Mouse (Mus musculus) limb, embryonic 11.5 days (tissue): Measurements from ENCODE around the gene Sema3f. TPM values are rescaled to one million over a fixed set of nuclear protein-coding genes. Genes with fewer than 3 reads are reported as not detected.
A peak's percentile ranks its signal among the peaks of the same experiment; 100 is the strongest.

Experiments used
- ATAC-seq: fragments of 200-750 bp; cut with Nextera tagmentation; 2 replicates; pipeline ENCODE4 v1.8.0; 2017; ENCODE audit warnings: low read depth; ENCODE audit not compliant: insufficient number of reproducible peaks, low FRiP score, low TSS enrichment
- DNase-seq: peaks from one replicate; pipeline ENCODE4 v3.0.0-alpha.2; 2015; ENCODE audit warnings: low spot score
- H3K27ac ChIP-seq: fragments of 300-500 bp; sonication (generic); replicated peaks from 2 replicates; pipeline ENCODE4 v1.5.1; 2014; ENCODE audit warnings: low read depth, mild to moderate bottlenecking, low read length
- H3K27me3 ChIP-seq: fragments of 300-500 bp; sonication (generic); 2 replicates; pipeline ENCODE4 v1.6.1; 2014; ENCODE audit warnings: mild to moderate bottlenecking, low read length, mixed read lengths; ENCODE audit not compliant: control insufficient read depth, insufficient read depth
- H3K36me3 ChIP-seq: fragments of 300-500 bp; sonication (generic); 2 replicates; pipeline ENCODE4 v1.6.1; 2014; ENCODE audit warnings: mild to moderate bottlenecking, low read length, moderate library complexity, mixed read lengths; ENCODE audit not compliant: control insufficient read depth, insufficient read depth
- H3K4me1 ChIP-seq: fragments of 300-500 bp; sonication (generic); 2 replicates; pipeline ENCODE4 v1.6.1; 2014; ENCODE audit warnings: low read length, mixed read lengths; ENCODE audit not compliant: control insufficient read depth, insufficient read depth
- H3K4me2 ChIP-seq: fragments of 300-500 bp; sonication (generic); 2 replicates; pipeline ENCODE4 v1.6.1; 2014; ENCODE audit warnings: low read depth, mild to moderate bottlenecking, moderate library complexity; ENCODE audit not compliant: severe bottlenecking
- H3K4me3 ChIP-seq: fragments of 300-500 bp; sonication (generic); 2 replicates; pipeline ENCODE4 v1.5.1; 2014; ENCODE audit warnings: low read depth, low read length
- H3K9ac ChIP-seq: fragments of 300-500 bp; sonication (generic); 2 replicates; pipeline ENCODE4 v1.6.1; 2014; ENCODE audit warnings: mild to moderate bottlenecking, low read length
- H3K9me3 ChIP-seq: fragments of 300-500 bp; sonication (generic); 2 replicates; pipeline ENCODE4 v1.6.1; 2016; ENCODE audit warnings: low read length; ENCODE audit not compliant: control insufficient read depth
- WGBS: fragments of 180-500 bp; shearing (Covaris S2); extraction: QIAGEN DNeasy Blood & Tissue Kit; methylation state at CpG from one replicate; pipeline ENCODE4 v1.1.7; 2014; 5-methylcytosine and 5-hydroxymethylcytosine counted together
- polyA plus RNA-seq: library from polyadenylated mRNA; unstranded; fragments of >200 nt; fragmentation: Nextera tagmentation; extraction: Ambion mirVana; gene quantifications from 2 replicates; pipeline ENCODE4 v1.2.1, GENCODE M21; 2014

The Sema3f gene
- polyA plus RNA-seq, 1 experiment from 2014 or later = 27.4 TPM

DNA sequence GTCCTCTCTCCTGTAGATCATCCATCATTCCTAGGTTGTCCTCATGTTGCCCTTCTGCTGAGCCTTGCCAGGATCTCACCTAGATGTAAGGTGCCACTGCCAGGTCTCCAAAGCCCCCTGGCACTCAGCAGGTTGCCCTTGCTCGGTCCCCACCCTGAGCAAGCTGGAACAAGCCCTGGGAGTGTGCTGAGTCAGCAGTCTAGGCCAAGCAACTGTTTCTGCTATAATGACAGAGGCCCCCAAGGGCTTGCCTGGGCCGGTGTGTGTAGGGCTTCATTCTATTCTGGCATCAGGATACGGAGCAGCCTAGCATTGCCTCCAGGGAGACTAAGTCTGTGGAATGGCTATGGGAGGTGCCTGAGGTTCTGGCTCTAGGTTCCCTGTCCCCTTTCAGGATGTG is 49.5 kb downstream of the Sema3f start:
- DNase-seq = no peak
- Histone ChIP-seq H3K9ac (no peak overlapping the region), H3K9me3 (no peaks in the 10 kb centered on the region), H3K27ac (no peak overlapping the region), H3K36me3 (no peaks in the 10 kb centered on the region), H3K4me2 (no peak overlapping the region), H3K27me3 (0 out of 2 replicates have a peak, but pooled peaks cover 2% of the 10 kb centered on the region), H3K4me3 (no peak overlapping the region), H3K4me1 (no peaks in the 10 kb centered on the region)
- 76% methylated on average over 3 of the region's 3 CpGs for WGBS
- no peak for ATAC-seq

DNA sequence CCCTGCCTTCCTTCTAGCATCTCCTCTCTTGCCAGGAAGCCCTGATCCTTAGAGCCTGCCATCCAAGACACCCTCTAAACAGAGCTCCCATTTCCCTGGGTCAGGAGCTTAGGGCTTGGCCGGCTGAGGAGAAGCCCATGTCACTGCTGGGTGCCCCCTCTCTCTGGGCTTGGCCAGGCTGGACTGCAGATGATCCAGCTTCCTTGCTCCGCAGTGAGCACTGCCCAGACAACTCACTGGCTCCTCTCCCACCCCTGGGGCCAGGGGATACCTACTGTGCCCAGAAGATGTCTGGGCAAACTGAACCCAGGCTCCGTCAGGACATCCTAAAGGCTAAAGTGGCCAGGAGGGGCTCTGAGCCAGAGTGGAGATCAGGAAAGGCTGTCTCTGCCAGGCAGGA is 50.3 kb downstream of the Sema3f start:
- no peak overlapping the region for H3K4me3 ChIP-seq
- H3K4me2 ChIP-seq = no peak overlapping the region
- no peak overlapping the region for H3K27ac ChIP-seq
- DNase-seq = no peak
- 94% methylated on average over 3 of the region's 3 CpGs for WGBS
- no peaks in the 10 kb centered on the region for H3K4me1 ChIP-seq
- no peak overlapping the region for H3K9ac ChIP-seq
- no peaks in the 10 kb centered on the region for H3K9me3 ChIP-seq
- no peak for ATAC-seq
- H3K36me3 ChIP-seq = no peaks in the 10 kb centered on the region
- no peaks in the 10 kb centered on the region for H3K27me3 ChIP-seq

DNA sequence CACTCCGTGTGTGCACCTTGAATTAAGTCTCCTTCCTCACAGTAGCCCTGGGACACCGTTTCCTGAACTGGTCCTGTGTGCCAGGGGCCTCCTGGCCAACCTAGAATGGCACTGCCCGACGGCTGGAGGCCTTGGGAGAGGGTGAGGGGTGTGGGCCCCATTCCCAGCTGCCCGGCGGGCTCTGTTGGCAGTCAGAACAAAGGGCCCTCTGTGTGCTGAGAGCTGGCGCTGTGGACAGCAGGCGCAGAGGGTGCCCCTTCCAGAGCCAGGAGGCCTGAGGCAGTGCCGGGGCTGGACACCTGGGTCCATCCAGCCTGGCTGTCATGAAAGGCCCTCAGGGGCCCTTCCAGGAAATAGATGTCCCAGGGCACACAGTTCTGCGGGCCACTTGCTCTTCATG is 50.7 kb downstream of the Sema3f start:
- ATAC-seq (no peak), DNase-seq (no peak)
- WGBS = 89% methylated on average over 10 of the region's 10 CpGs
- H3K36me3 ChIP-seq = no peaks in the 10 kb centered on the region
- H3K9ac ChIP-seq = no peak overlapping the region
- H3K27me3 ChIP-seq = no peaks in the 10 kb centered on the region
- H3K9me3 ChIP-seq = no peaks in the 10 kb centered on the region
- no peaks in the 10 kb centered on the region for H3K4me1 ChIP-seq
- no peak overlapping the region for H3K27ac ChIP-seq
- H3K4me2 ChIP-seq = no peak overlapping the region; the same call in 1 of the 2 replicates
- H3K4me3 ChIP-seq = no peak overlapping the region

DNA sequence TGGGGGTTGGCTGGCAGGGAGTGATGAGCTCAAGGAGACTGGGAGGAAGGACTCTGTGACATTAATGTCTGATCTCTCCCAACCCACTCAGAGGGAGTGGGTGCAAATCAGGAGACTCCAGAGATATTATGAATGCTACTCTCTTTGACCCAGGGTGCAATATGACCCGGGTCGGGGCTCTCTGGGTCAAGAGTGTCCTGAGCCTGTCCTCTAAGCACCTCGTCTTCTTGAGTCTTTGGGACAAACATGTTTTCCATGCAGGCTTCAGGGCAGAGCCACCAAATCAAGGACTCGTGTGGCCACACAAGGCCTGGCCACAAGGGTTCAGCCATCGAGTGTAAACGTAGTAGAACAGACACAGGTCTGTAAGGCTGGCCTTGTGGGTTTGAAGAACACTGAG is 52.2 kb downstream of the Sema3f start:
- H3K9me3 ChIP-seq = no peaks in the 10 kb centered on the region
- no peak overlapping the region for H3K9ac ChIP-seq
- no peak overlapping the region for H3K4me3 ChIP-seq
- WGBS = 85% methylated on average over 6 of the region's 6 CpGs
- no peaks in the 10 kb centered on the region for H3K27me3 ChIP-seq
- H3K4me2 ChIP-seq = no peak overlapping the region
- no peaks in the 10 kb centered on the region for H3K4me1 ChIP-seq
- H3K36me3 ChIP-seq = no peaks in the 10 kb centered on the region
- H3K27ac ChIP-seq = no peak overlapping the region
- ATAC-seq (no peak), DNase-seq (no peak)

DNA sequence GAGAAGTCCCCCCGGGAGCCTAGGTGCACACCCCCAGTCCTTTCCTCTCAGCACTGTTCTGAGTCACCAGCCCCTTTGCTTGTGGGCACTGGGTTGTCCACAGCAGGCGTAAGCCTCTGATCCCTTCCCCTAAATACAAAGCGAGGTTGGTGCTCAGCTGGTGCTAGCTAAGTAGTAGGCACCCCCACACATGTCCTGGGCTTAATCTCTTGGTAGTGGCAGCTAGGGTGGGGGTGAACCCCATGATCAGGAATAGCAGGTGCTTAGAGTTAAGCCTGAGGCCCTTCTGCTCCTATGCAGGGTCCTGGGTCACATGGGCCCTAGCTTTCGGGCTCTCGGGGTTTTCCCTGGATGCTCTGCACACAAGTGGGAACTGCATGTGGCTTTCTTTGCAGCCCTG is 53.1 kb downstream of the Sema3f start:
- DNase-seq (no peak), ATAC-seq (no peak)
- Histone ChIP-seq H3K36me3 (no peaks in the 10 kb centered on the region), H3K4me1 (no peaks in the 10 kb centered on the region), H3K27ac (no peak overlapping the region), H3K9me3 (no peaks in the 10 kb centered on the region), H3K4me2 (no peak overlapping the region), H3K27me3 (no peaks in the 10 kb centered on the region), H3K4me3 (no peak overlapping the region), H3K9ac (no peak overlapping the region)
- WGBS = 88% methylated on average over 5 of the region's 5 CpGs

DNA sequence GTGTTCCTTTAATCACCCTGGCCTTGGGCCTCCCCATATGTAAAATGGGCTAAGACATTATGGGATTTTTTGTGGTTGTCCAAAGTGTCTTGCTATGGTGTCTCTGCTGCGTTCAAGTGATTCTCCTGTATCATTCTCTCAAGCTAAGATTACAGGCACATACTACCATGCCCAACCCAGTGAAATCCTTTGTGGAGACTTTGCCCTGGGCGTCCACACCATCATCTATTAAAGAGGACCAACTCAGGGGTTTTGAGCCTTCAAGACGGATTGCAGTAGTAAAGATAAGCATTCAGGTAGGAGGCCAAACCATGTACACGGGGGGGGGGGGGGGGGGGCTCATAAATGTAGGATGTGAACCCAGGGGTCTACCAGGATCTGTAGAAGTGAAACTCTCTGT is 55.7 kb downstream of the Sema3f start:
- Histone ChIP-seq H3K4me1 (no peaks in the 10 kb centered on the region), H3K4me3 (no peak overlapping the region), H3K27me3 (no peaks in the 10 kb centered on the region), H3K4me2 (no peak overlapping the region), H3K36me3 (no peaks in the 10 kb centered on the region), H3K27ac (no peak overlapping the region), H3K9me3 (no peaks in the 10 kb centered on the region), H3K9ac (no peak overlapping the region)
- WGBS = 81% methylated on average over 4 of the region's 4 CpGs
- DNase-seq (no peak), ATAC-seq (no peak)

DNA sequence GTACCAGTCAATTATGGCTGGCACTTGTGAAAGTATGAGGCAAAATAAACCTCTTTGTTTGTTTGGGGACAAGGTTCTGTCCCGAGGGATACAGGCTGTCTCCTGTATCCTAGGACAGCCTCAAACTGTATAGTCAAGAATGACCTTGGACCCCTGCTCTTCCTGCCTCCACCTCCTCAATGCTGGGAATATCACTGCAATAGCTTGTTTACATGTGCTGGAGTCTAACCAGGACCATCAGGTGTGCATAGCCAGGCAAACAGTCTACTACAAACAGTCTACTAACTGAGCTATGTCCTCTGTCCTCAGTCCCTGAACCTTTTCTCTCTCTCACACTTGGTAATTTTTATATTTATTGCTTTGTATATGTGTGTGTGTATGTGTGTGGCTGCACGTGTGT is 56.8 kb downstream of the Sema3f start:
- Histone ChIP-seq H3K4me2 (no peak overlapping the region), H3K27ac (no peak overlapping the region), H3K9me3 (no peaks in the 10 kb centered on the region), H3K27me3 (no peaks in the 10 kb centered on the region), H3K4me1 (no peaks in the 10 kb centered on the region), H3K4me3 (no peak overlapping the region), H3K36me3 (no peaks in the 10 kb centered on the region), H3K9ac (no peak overlapping the region)
- ATAC-seq = no peak
- 85% methylated on average over 2 of the region's 2 CpGs for WGBS
- no peak for DNase-seq

DNA sequence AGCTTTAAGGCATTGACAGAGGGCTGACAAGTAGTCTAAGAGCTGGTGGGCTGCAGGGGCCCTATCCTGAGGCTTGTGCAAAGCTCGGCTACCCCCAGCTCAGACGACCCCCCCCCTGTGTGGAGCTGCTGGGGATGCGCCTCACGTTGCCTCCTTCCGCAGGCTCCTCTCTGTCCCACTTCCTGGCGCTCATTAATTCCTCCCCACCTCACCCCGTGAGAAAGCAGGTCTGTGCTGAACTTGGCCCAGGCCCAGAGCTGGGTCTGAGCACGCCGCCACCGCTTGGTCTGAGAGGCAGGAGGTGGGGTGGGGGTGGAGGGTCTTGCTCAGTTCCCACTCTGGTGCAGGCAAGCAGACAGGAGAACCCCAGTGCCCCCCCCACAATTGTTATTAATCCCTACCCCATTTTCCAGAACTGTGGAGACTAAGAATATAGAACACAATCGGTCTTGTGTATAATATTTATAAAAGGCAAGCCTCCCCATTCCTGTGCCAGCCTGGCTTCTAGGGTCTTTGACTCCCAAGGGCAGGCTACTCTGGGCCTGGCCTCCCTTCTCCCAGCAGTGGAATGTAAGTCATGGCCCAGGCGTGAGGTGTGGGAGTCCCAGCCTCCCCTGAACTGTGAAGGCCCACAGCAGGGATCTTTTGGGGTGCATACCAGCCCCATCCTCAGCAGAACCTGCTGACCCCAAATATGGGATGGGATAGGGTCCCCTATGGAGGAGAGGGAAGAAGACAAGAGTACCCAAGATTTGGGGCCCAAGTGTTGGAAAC is 59.4 kb downstream of the Sema3f start:
- no peak overlapping the region for H3K27ac ChIP-seq
- H3K4me3 ChIP-seq = no peak overlapping the region
- H3K9me3 ChIP-seq = no peaks in the 10 kb centered on the region
- H3K9ac ChIP-seq = no peak overlapping the region
- H3K4me2 ChIP-seq = no peak overlapping the region
- no peaks in the 10 kb centered on the region for H3K27me3 ChIP-seq
- DNase-seq = no peak
- no peaks in the 10 kb centered on the region for H3K4me1 ChIP-seq
- ATAC-seq = 0 out of 2 replicates have a peak, but pooled peaks have one; percentile 58
- 45% methylated on average over 12 of the region's 12 CpGs for WGBS
- no peaks in the 10 kb centered on the region for H3K36me3 ChIP-seq

DNA sequence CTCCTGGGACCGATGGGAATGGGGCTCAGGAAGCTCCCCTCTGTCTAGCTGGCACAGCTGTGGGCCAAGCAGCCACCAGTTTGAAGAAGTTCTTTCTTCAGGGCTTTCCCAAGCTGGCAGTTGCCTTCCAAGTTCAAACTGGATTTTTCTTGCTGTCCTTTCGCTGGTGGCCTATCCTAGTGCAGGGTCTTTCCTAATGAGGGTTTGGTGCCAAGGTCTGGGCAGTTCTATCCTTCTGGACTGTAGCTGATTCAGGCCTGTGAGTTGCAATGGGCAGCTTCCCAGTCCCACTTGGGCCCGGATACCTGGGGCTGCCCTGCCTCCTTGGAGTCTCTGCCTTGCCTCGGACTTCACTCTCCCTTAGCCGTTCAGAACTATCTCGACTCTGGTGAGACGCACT is 60.0 kb downstream of the Sema3f start:
- Histone ChIP-seq H3K9ac (no peak overlapping the region), H3K36me3 (no peaks in the 10 kb centered on the region), H3K4me2 (no peak overlapping the region), H3K4me1 (peaks cover 3% of the 10 kb centered on the region; the same call in 1 of the 2 replicates), H3K27ac (no peak overlapping the region), H3K27me3 (no peaks in the 10 kb centered on the region), H3K4me3 (no peak overlapping the region), H3K9me3 (no peaks in the 10 kb centered on the region)
- DNase-seq (no peak), ATAC-seq (no peak)
- WGBS = 69% methylated on average over 7 of the region's 7 CpGs
